Mouse (Mus musculus) lung, embryonic 14.5 days (tissue): ENCODE measurements around the gene Adk. TPM values are rescaled to one million over a fixed set of nuclear protein-coding genes. Genes with fewer than 3 reads are reported as not detected.

Source experiments
- ATAC-seq: fragments of 200-750 bp; cut with Nextera tagmentation; 2 replicates; pipeline ENCODE4 v1.8.0; 2017; ENCODE audit warnings: mild to moderate bottlenecking, moderate TSS enrichment, moderate library complexity; ENCODE audit not compliant: insufficient read depth
- DNase-seq: peaks from one replicate; pipeline ENCODE4 v3.0.0-alpha.2; 2015
- H3K27ac ChIP-seq: fragments of 300-500 bp; sonication (generic); 2 replicates; pipeline ENCODE4 v1.5.1; 2014; ENCODE audit warnings: low read depth, mild to moderate bottlenecking, moderate library complexity
- H3K27me3 ChIP-seq: fragments of 300-500 bp; sonication (generic); 2 replicates; pipeline ENCODE4 v1.6.1; 2014; ENCODE audit warnings: low read length, control low read depth; ENCODE audit not compliant: insufficient read depth
- H3K36me3 ChIP-seq: fragments of 300-500 bp; sonication (generic); 2 replicates; pipeline ENCODE4 v1.6.1; 2014; ENCODE audit warnings: control low read depth; ENCODE audit not compliant: insufficient read depth
- H3K4me1 ChIP-seq: fragments of 300-500 bp; sonication (generic); 2 replicates; pipeline ENCODE4 v1.6.1; 2014; ENCODE audit warnings: antibody characterized with exemption, control low read depth; ENCODE audit not compliant: insufficient read depth
- H3K4me2 ChIP-seq: fragments of 300-500 bp; sonication (generic); 2 replicates; pipeline ENCODE4 v1.6.1; 2014; ENCODE audit warnings: mild to moderate bottlenecking
- H3K4me3 ChIP-seq: fragments of 300-500 bp; sonication (generic); 2 replicates; pipeline ENCODE4 v1.5.1; 2014; ENCODE audit warnings: low read depth, low read length
- H3K9ac ChIP-seq: fragments of 300-500 bp; sonication (generic); 2 replicates; pipeline ENCODE4 v1.6.1; 2014
- H3K9me3 ChIP-seq: fragments of 300-500 bp; sonication (generic); 2 replicates; pipeline ENCODE4 v1.6.1; 2016; ENCODE audit warnings: low read depth, low read length, control low read depth
- CTCF ChIP-seq: IDR thresholded peaks from 2 replicates; pipeline ENCODE4 v1.5.1; 2016; ENCODE audit warnings: antibody characterized with exemption, low read depth
- WGBS: fragments of 180-500 bp; shearing (Covaris S2); extraction: QIAGEN DNeasy Blood & Tissue Kit; methylation state at CpG from one replicate; pipeline ENCODE4 v1.1.7; 2014; 5-methylcytosine and 5-hydroxymethylcytosine counted together
- polyA plus RNA-seq: library from polyadenylated mRNA; unstranded; fragments of >200 nt; fragmentation: Nextera tagmentation; extraction: Ambion mirVana; gene quantifications from 2 replicates; pipeline ENCODE4 v1.2.1, GENCODE M21; 2014

Gene Adk
- polyA plus RNA-seq, 1 experiment from 2014 or later = 218 TPM

- Histone ChIP-seq H3K27ac (no peak overlapping the region), H3K4me2 (no peak overlapping the region), H3K9ac (no peak overlapping the region), H3K4me3 (no peak overlapping the region), H3K27me3 (no peaks in the 10 kb centered on the region), H3K36me3 (no peaks in the 10 kb centered on the region), H3K9me3 (no peaks in the 10 kb centered on the region), H3K4me1 (no peaks in the 10 kb centered on the region)
- ATAC-seq = no peak
- 78% methylated on average over 3 of the region's 3 CpGs for WGBS
- no peak for DNase-seq
- TF ChIP-seq CTCF = no peak
These were observed 436.7 kb downstream of the Adk start for GRCm38 (mm10) chr14:21489116-21489485.

DNA sequence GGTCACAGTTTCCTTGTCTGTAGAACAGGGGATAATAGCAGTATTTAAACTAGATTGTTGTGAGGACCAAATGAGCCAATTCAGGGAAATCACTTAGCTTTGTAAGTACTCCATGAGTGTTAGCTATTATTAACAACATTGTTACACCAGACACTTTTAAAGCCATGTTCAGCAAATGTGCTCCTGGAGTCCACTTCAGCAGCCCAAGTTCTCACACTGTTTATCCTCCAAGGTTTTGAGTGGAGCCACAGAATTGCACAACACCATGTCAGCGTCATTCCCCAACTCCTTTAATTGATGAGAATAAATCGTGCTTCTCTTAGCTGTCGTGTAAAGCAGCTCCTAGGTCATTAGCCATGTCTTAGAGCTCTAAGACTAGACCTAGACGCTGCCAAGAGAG is 437.8 kb downstream of the Adk start:
- Histone ChIP-seq H3K4me2 (no peak overlapping the region), H3K27me3 (no peaks in the 10 kb centered on the region), H3K9ac (no peak overlapping the region), H3K9me3 (no peaks in the 10 kb centered on the region), H3K27ac (no peak overlapping the region), H3K4me3 (no peak overlapping the region), H3K4me1 (no peaks in the 10 kb centered on the region), H3K36me3 (no peaks in the 10 kb centered on the region)
- TF ChIP-seq CTCF = no peak
- 38% methylated on average over 4 of the region's 4 CpGs for WGBS
- DNase-seq (no peak), ATAC-seq (no peak)

Other genes starting within 250 kb of the Adk start
- 0.99 TPM in 2 replicates for gene Plau, start 215.9 kb upstream of the Adk start, polyA plus RNA-seq
- gene Vcl, start 123.2 kb upstream of the Adk start, polyA plus RNA-seq = 64.3 and 69.5 TPM in 2 replicates
- gene Ap3m1, start 66 bp upstream of the Adk start, polyA plus RNA-seq = 82.5 and 86.9 TPM in 2 replicates